Mouse (Mus musculus) testis, adult 2 months (tissue): ENCODE measurements around the gene Nup107. TPM values are rescaled to one million over a fixed set of nuclear protein-coding genes. Genes with fewer than 3 reads are reported as not detected.

Experiments
- H3K27ac ChIP-seq: fragments of 200-500 bp; 2 replicates; pipeline ENCODE4 v1.5.1; 2012; ENCODE audit warnings: low read depth, low read length; ENCODE audit not compliant: control insufficient read depth, insufficient read depth
- H3K27me3 ChIP-seq: fragments of 200-500 bp; 2 replicates; pipeline ENCODE4 v1.6.1; 2012; ENCODE audit warnings: mild to moderate bottlenecking, low read length, moderate library complexity; ENCODE audit not compliant: control insufficient read depth, insufficient read depth
- H3K36me3 ChIP-seq: fragments of 200-500 bp; 2 replicates; pipeline ENCODE4 v1.6.1; 2012; ENCODE audit warnings: mild to moderate bottlenecking, low read length; ENCODE audit not compliant: control insufficient read depth, insufficient read depth
- H3K4me1 ChIP-seq: fragments of 200-500 bp; 2 replicates; pipeline ENCODE4 v1.6.1; 2012; ENCODE audit warnings: low read length; ENCODE audit not compliant: control insufficient read depth, insufficient read depth
- H3K4me3 ChIP-seq: fragments of 200-500 bp; 2 replicates; pipeline ENCODE4 v1.5.1; 2012; ENCODE audit warnings: low read depth, mild to moderate bottlenecking, low read length, moderate library complexity, mixed read lengths; ENCODE audit not compliant: control insufficient read depth
- CTCF ChIP-seq: fragments of 200-500 bp; IDR thresholded peaks from 2 replicates; pipeline ENCODE4 v1.5.1; 2012; ENCODE audit warnings: low read depth, mild to moderate bottlenecking, inconsistent platforms, low read length, moderate library complexity; ENCODE audit not compliant: control insufficient read depth, insufficient read depth, insufficient replicate concordance
- POLR2A ChIP-seq: fragments of 200-500 bp; IDR thresholded peaks from 2 replicates; pipeline ENCODE4 v1.6.1; 2012; ENCODE audit warnings: low read depth, mild to moderate bottlenecking, inconsistent platforms, low read length, moderate library complexity; ENCODE audit not compliant: control insufficient read depth
- polyA plus RNA-seq: library from polyadenylated mRNA; depleted of rRNA; stranded (reverse); fragments of >200 nt; gene quantifications from 2 replicates; pipeline ENCODE4 v1.2.3, GENCODE M21; 2012

The Nup107 gene
- polyA plus RNA-seq, 1 experiment, result 16.8 TPM

GRCm38 (mm10) chr10:117742618-117743017 is 49.9 kb downstream of the Nup107 start:
- H3K36me3 ChIP-seq, result peaks cover 2% of the 10 kb centered on the region; the same call in 1 of the 2 replicates
- H3K4me3 ChIP-seq, result no peak overlapping the region
- H3K27me3 ChIP-seq, result no peaks in the 10 kb centered on the region
- H3K4me1 ChIP-seq, result no peaks in the 10 kb centered on the region; the same call in none of the 2 replicates
- no peak overlapping the region for H3K27ac ChIP-seq
- TF ChIP-seq POLR2A, result no peak

- TF ChIP-seq CTCF (no peak), POLR2A (no peak)
- H3K36me3 ChIP-seq, result peaks cover 2% of the 10 kb centered on the region; the same call in 1 of the 2 replicates
- no peak overlapping the region for H3K4me3 ChIP-seq
- no peak overlapping the region for H3K27ac ChIP-seq
- no peaks in the 10 kb centered on the region for H3K27me3 ChIP-seq
- H3K4me1 ChIP-seq, result no peaks in the 10 kb centered on the region; the same call in none of the 2 replicates
Measured at GRCm38 (mm10) chr10:117741698-117742475, 50.6 kb downstream of the Nup107 start.

- Histone ChIP-seq H3K36me3 (peaks cover 2% of the 10 kb centered on the region; the same call in 1 of the 2 replicates), H3K27ac (no peak overlapping the region), H3K4me1 (no peaks in the 10 kb centered on the region; the same call in none of the 2 replicates), H3K27me3 (no peaks in the 10 kb centered on the region), H3K4me3 (no peak overlapping the region)
- TF ChIP-seq POLR2A (no peak), CTCF (no peak)
Measured at GRCm38 (mm10) chr10:117740921-117741320, 51.6 kb downstream of the Nup107 start.

GRCm38 (mm10) chr10:117740171-117740570 is 52.3 kb downstream of the Nup107 start:
- H3K4me3 ChIP-seq, result no peak overlapping the region
- H3K4me1 ChIP-seq, result no peaks in the 10 kb centered on the region; the same call in 1 of the 2 replicates
- H3K36me3 ChIP-seq, result peaks cover 2% of the 10 kb centered on the region; the same call in 1 of the 2 replicates
- H3K27ac ChIP-seq, result no peak overlapping the region
- H3K27me3 ChIP-seq, result no peaks in the 10 kb centered on the region
- no peak for TF ChIP-seq POLR2A
- no peak for TF ChIP-seq CTCF

GRCm38 (mm10) chr10:117739648-117739948 is 52.9 kb downstream of the Nup107 start:
- Histone ChIP-seq H3K4me1 (no peaks in the 10 kb centered on the region), H3K36me3 (peaks cover 2% of the 10 kb centered on the region; the same call in 1 of the 2 replicates)

GRCm38 (mm10) chr10:117738928-117739647 is 53.4 kb downstream of the Nup107 start:
- Histone ChIP-seq H3K36me3 (peaks cover 2% of the 10 kb centered on the region; the same call in 1 of the 2 replicates), H3K27ac (no peak overlapping the region), H3K4me1 (no peaks in the 10 kb centered on the region), H3K27me3 (no peaks in the 10 kb centered on the region), H3K4me3 (no peak overlapping the region)
- no peak for TF ChIP-seq POLR2A
- no peak for TF ChIP-seq CTCF

More at GRCm38 (mm10) chr10:117739648-117739948, 52.9 kb downstream of the Nup107 start:
- Histone ChIP-seq H3K27ac (no peak overlapping the region), H3K27me3 (no peaks in the 10 kb centered on the region), H3K4me3 (no peak overlapping the region)
- TF ChIP-seq POLR2A (no peak), CTCF (no peak)
